Mouse (Mus musculus) kidney, embryonic 16.5 days (tissue): ENCODE results near the gene Sufu. TPM values are rescaled to one million over a fixed set of nuclear protein-coding genes. Genes with fewer than 3 reads are reported as not detected.

Experiments
- ATAC-seq: fragments of 200-750 bp; cut with Nextera tagmentation; 2 replicates; pipeline ENCODE4 v1.8.0; 2017; ENCODE audit warnings: moderate TSS enrichment; ENCODE audit not compliant: low FRiP score, low TSS enrichment
- H3K27ac ChIP-seq: fragments of 300-500 bp; sonication (generic); 2 replicates; pipeline ENCODE4 v1.5.1; 2014; ENCODE audit warnings: low read length
- H3K27me3 ChIP-seq: fragments of 300-500 bp; sonication (generic); 2 replicates; pipeline ENCODE4 v1.6.1; 2014; ENCODE audit warnings: low read length, control low read depth, mixed read lengths; ENCODE audit not compliant: insufficient read depth
- H3K36me3 ChIP-seq: fragments of 300-500 bp; sonication (generic); 2 replicates; pipeline ENCODE4 v1.6.1; 2014; ENCODE audit warnings: low read length, control low read depth, mixed read lengths; ENCODE audit not compliant: insufficient read depth
- H3K4me1 ChIP-seq: fragments of 300-500 bp; sonication (generic); 2 replicates; pipeline ENCODE4 v1.6.1; 2014; ENCODE audit warnings: low read length, control low read depth, mixed read lengths; ENCODE audit not compliant: insufficient read depth
- H3K4me2 ChIP-seq: fragments of 300-500 bp; sonication (generic); replicated peaks from 2 replicates; pipeline ENCODE4 v1.6.1; 2014; ENCODE audit warnings: low read depth, low read length
- H3K4me3 ChIP-seq: fragments of 300-500 bp; sonication (generic); 2 replicates; pipeline ENCODE4 v1.5.1; 2014; ENCODE audit warnings: mild to moderate bottlenecking, low read length
- H3K9ac ChIP-seq: fragments of 300-500 bp; sonication (generic); replicated peaks from 2 replicates; pipeline ENCODE4 v1.6.1; 2014; ENCODE audit warnings: low read length
- H3K9me3 ChIP-seq: fragments of 300-500 bp; sonication (generic); 2 replicates; pipeline ENCODE4 v1.6.1; 2016; ENCODE audit warnings: low read length, control low read depth
- WGBS: fragments of 180-500 bp; shearing (Covaris S2); extraction: QIAGEN DNeasy Blood & Tissue Kit; methylation state at CpG from one replicate; pipeline ENCODE4 v1.1.7; 2014; 5-methylcytosine and 5-hydroxymethylcytosine counted together
- polyA plus RNA-seq: library from polyadenylated mRNA; unstranded; fragments of >200 nt; fragmentation: Nextera tagmentation; extraction: Ambion mirVana; gene quantifications from 2 replicates; pipeline ENCODE4 v1.2.1, GENCODE M21; 2015

The Sufu gene
- polyA plus RNA-seq, 1 experiment from 2014 or later, result 50.7 TPM

DNA sequence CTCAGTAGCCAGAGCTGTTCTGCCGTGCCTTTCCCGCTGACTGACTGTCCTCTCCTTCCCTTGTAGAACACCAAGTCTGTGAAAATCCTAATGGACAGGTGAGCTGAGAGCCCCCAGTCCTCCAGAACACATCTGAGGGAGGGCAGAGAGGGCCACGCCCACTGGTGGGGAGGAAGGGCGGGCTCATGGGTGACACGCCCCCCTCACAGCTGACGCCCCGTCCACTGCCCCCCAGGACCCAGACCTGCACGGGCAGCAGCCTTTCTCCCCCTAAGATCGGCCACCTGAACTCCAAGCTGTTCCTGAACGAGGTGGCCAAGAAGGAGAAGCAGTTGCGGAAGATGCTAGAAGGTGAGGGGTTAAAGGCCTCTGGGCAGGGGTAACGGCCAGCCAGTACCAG lies 117.7 kb downstream of the Sufu start:
- Histone ChIP-seq H3K4me3 (no peak overlapping the region), H3K4me2 (no peak overlapping the region), H3K27ac (no peak overlapping the region), H3K27me3 (no peaks in the 10 kb centered on the region), H3K36me3 (peaks cover 59% of the 10 kb centered on the region), H3K4me1 (peaks cover 51% of the 10 kb centered on the region), H3K9ac (no peak overlapping the region), H3K9me3 (no peaks in the 10 kb centered on the region)
- ATAC-seq, result no peak
- 81% methylated on average over 12 of the region's 12 CpGs for WGBS

DNA sequence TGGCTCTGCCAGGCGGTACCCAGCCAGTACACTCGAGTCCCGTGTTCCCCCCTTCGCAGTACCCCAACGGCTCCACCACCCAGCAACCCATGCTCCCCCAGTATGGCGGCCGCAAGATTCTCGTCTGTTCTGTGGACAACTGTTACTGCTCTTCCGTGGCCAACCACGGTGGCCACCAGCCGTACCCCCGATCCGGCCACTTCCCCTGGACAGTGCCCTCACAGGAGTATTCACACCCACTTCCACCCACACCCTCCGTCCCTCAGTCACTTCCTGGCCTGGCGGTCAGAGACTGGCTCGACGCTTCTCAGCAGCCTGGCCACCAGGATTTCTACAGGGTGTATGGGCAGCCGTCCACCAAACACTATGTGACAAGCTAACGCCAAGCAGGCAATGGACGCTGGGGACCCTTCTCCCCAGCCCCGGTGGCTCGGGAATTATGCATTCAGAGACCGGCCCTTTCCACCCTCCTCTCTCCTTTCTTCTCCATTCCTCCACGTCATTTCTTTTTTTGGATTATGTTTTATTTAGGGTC lies 118.7 kb downstream of the Sufu start:
- ATAC-seq, result no peak
- H3K27ac ChIP-seq, result no peak overlapping the region
- 89% methylated on average over 24 of the region's 24 CpGs for WGBS
- no peaks in the 10 kb centered on the region for H3K9me3 ChIP-seq
- H3K27me3 ChIP-seq, result no peaks in the 10 kb centered on the region
- peaks cover 51% of the 10 kb centered on the region for H3K4me1 ChIP-seq
- peaks cover 56% of the 10 kb centered on the region for H3K36me3 ChIP-seq
- H3K4me2 ChIP-seq, result no peak overlapping the region
- no peak overlapping the region for H3K4me3 ChIP-seq
- no peak overlapping the region for H3K9ac ChIP-seq

DNA sequence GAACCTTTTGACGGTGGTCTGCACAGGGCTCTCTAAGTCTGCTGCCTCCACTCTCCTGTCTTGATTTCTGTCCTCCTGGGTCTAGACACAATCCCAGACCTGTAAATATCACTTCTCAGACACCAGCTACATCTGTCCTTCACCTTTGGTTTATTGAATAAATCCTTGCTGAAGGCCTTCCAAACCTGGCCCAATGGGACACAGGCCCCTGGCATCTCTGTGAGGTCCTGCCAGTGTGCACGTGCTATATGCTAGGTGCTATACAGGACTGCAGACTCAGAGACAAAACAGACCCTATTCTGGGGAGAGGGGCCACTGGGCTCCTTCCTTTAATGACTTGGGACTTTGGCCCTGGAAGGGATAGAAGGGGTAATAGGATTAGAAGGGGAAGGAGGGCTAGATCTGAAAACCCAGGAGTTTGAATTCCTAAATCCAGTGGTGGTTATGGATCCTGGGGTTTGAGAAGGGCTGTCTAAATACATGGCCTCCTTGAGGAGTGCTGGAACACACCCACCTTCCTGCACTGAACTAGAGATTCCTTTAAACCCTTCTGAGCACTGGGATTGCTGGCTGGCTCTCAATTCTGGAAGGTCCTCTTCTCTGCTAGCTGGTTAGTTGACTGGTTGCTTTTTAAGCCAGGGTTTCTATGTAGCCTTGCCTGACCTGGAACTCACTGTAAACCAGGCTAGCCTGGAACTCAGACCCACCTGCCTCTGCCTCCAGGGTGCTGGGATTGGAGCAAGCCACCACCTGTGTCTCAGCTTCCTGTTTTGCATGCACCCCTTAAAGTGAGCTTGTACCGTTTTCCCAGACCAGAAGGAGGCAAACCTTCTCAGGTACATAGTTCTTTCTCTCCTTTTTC lies 120.2 kb downstream of the Sufu start:
- peaks cover 52% of the 10 kb centered on the region for H3K4me1 ChIP-seq
- H3K4me2 ChIP-seq, result no peak overlapping the region
- no peak overlapping the region; the same call in 1 of the 2 replicates for H3K9ac ChIP-seq
- H3K4me3 ChIP-seq, result no peak overlapping the region
- peaks cover 48% of the 10 kb centered on the region for H3K36me3 ChIP-seq
- peak overlapping the region; percentile 87 for H3K27ac ChIP-seq
- ATAC-seq, result no peak
- no peaks in the 10 kb centered on the region for H3K9me3 ChIP-seq
- 60% methylated on average over 3 of the region's 3 CpGs for WGBS
- no peaks in the 10 kb centered on the region for H3K27me3 ChIP-seq

DNA sequence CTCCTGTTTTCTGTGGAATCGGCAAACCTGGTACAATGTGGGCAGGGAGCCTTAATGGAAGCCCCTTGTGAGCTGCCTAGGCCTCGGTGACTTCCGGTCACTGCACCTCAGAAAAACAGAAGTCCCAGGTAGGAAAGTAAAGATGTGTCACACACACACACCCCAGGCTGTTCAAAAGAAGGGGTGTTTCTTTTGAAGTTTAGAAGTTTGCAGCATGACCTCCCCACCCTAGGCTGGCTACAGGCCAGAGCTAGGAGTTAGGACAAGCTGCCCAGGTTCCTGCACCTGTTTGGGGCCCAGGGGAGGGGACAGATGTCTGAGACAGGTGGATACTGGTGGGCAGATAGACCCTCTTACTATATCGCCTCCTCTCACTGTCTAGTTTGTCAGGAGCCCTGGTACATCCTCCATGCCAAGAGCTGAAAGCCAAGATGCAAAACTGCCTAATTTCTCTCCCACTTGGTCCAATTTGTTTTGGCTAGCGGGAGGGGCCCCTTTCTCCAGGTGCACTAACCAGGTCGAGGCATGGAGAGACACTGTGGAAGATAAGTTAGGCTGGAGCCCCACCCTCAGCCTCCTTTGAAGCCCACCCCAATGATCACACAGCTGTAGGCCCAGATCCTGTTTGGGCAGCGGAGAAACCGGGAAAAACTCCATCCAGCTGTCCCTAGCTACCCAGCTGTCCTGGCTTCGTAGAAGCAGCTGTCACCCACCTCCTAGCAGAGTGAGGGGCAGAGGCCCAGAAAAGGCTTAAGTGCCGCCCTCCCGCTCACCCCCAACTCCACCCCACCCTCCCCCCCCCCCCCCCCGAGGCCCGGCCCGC lies 121.0 kb downstream of the Sufu start:
- H3K36me3 ChIP-seq, result peaks cover 40% of the 10 kb centered on the region
- WGBS, result 28% methylated on average over 11 of the region's 14 CpGs

DNA sequence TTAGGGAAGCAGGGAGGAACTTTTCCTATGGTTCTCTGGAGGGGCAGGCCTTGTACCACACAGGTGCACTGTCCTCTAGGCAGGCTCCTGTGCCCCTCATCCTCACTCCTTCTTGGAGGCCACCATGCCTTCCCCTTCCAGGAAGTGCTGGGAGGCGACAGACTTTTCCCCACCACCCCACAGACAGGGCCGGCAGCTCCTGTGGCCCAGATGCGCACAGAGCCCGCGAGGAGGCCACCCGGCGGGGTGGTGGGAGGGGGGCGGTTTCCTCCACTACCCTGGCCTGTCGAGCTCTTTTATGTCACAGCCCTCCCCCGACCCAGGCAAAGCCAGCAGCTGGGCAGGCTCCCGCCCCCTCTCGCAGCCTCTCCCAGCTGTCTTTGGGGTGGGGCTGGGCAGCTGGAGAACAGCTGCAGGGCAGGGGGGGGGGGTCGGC lies 121.7 kb downstream of the Sufu start:
- H3K9me3 ChIP-seq, result no peaks in the 10 kb centered on the region
- peak overlapping the region; percentile 62 for H3K9ac ChIP-seq
- peaks cover 34% of the 10 kb centered on the region for H3K36me3 ChIP-seq
- 0% methylated on average over 12 of the region's 13 CpGs for WGBS
- peak overlapping the region; percentile 12; the same call in 1 of the 2 replicates for H3K4me3 ChIP-seq
- peak; percentile 76 for ATAC-seq
- peak overlapping the region; percentile 50 for H3K4me2 ChIP-seq
- H3K27ac ChIP-seq, result peak overlapping the region; percentile 87
- H3K27me3 ChIP-seq, result no peaks in the 10 kb centered on the region
- H3K4me1 ChIP-seq, result peaks cover 67% of the 10 kb centered on the region

More for the DNA sequence above, 121.0 kb downstream of the Sufu start:
- ATAC-seq, result peak; percentile 44
- Histone ChIP-seq H3K4me1 (peaks cover 60% of the 10 kb centered on the region), H3K27ac (peak overlapping the region; percentile 87), H3K27me3 (no peaks in the 10 kb centered on the region), H3K9ac (peak overlapping the region; percentile 62; the same call in 1 of the 2 replicates), H3K9me3 (no peaks in the 10 kb centered on the region), H3K4me3 (no peak overlapping the region), H3K4me2 (peak overlapping the region; percentile 50)

DNA sequence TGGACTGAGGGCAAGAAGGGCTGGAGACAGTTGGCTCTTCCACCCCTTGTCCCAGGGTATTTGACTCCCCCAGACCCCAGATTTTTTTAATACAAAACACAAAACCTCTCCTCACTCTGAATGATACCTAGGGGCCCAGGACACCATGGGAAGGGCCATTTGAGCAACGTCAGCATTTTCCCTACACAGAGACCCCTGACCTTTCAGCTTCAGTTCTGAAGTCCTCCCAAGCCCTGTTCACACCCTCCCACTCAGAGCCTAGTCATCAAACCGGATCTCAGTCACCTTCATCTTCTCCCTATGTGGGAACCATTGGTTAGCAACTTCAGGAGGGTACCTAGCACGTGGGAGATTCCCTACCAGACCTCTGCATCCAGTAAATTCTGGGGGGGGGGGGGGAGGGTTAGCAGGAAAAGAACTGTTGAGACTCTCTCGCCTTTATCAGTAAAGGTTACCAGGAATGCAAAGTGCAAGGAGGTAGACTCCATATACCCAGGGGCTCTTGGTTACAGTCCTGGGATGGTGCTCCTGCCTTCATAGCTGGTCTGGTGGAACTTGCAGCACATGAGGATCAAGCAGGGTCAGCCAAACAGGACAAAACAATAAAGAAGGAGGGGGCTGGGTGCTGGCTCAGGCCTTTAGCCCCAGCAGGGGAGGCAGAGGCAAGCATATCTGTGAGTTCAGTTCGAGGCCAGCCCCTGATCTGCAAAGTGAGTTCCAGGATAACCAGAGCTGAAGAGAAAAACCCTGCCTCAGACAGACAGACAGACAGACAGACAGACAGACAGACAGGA lies 122.3 kb downstream of the Sufu start:
- no peaks in the 10 kb centered on the region for H3K9me3 ChIP-seq
- H3K36me3 ChIP-seq, result peaks cover 28% of the 10 kb centered on the region
- H3K4me3 ChIP-seq, result peak overlapping the region; percentile 12; the same call in 1 of the 2 replicates
- peak overlapping the region; percentile 87 for H3K27ac ChIP-seq
- H3K4me1 ChIP-seq, result peaks cover 73% of the 10 kb centered on the region
- H3K9ac ChIP-seq, result peak overlapping the region; percentile 62; the same call in 1 of the 2 replicates
- H3K4me2 ChIP-seq, result peak overlapping the region; percentile 50
- ATAC-seq, result peak; percentile 24
- H3K27me3 ChIP-seq, result no peaks in the 10 kb centered on the region
- 6% methylated on average over 5 of the region's 5 CpGs for whole genome bisulfite sequencing

DNA sequence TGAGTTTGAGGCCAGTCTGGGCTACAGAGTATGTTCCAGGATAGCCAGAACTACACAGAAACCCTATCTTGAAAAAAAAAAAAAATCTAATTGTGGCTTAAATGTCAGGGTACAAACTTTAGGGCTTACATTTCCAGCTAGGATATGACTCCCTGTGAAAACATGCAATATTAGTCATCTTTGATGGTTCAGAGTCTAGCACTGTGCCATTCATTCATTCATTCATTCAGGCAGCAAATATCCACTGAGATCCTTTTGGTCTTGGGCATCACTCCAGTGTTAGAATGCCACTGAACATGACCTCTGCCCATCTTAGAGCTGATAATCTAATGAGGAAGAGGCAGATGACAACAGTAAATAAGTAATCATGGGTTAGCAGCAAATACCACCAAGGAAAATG lies 125.0 kb downstream of the Sufu start:
- Histone ChIP-seq H3K9me3 (no peaks in the 10 kb centered on the region), H3K4me1 (peaks cover 93% of the 10 kb centered on the region), H3K36me3 (peaks cover 3% of the 10 kb centered on the region; the same call in 1 of the 2 replicates), H3K4me2 (no peak overlapping the region), H3K4me3 (no peak overlapping the region), H3K9ac (no peak overlapping the region), H3K27me3 (no peaks in the 10 kb centered on the region), H3K27ac (peak overlapping the region; percentile 45; the same call in 1 of the 2 replicates)
- ATAC-seq, result no peak

DNA sequence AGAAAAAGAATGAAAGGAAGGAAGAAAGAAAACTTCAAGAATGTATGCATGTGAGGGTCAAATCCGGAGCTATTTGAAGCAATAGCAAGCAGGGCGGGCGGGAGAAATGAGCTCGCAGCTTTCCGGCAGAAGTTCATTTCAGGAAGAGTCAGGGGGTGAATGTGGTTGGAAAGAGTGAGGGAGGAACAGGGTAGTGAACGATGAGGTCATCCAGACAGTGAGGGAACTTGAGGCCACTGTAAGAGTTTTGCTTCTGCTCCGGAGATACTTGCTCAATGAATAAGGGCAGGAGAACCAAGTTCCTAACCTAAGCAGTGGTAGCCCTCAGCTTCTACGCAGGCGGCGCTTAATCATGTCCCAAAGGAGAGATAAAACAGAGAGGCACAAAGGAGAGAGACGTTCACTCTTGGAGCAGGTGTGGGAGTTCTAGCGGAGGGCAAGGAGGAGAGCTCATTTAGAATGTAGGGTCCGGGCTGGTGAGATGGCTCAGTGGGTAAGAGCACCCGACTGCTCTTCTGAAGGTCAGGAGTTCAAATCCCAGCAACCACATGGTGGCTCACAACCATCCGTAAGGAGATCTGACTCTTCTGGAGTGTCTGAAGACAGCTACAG lies 125.8 kb downstream of the Sufu start:
- 27% methylated on average over 15 of the region's 15 CpGs for whole genome bisulfite sequencing
- Histone ChIP-seq H3K4me1 (peaks cover 91% of the 10 kb centered on the region), H3K9ac (0 out of 2 replicates have a peak overlapping the region, but pooled peaks have one; percentile 4), H3K27ac (peak overlapping the region; percentile 90), H3K4me2 (peak overlapping the region; percentile 45; the same call in 1 of the 2 replicates), H3K4me3 (no peak overlapping the region), H3K36me3 (no peaks in the 10 kb centered on the region), H3K27me3 (no peaks in the 10 kb centered on the region), H3K9me3 (no peaks in the 10 kb centered on the region)
- ATAC-seq, result no peak

DNA sequence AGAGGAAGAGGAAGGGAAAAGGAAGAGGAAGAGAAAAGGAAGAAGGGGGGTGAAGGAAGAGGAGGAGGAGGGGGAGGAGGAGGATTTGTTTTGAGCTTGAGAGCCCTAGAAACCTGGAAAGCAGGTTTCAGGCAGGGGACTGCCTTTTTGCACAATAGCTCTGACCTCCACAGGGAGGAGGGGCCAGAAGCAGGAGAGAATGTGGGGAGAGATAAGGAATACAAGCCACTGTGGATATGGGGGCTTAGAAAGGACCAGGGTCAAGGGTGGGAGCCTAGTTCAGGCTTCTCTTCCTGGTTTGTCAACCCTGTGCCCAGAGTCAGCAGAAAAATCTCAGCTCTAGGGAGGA lies 126.4 kb downstream of the Sufu start:
- Histone ChIP-seq H3K4me2 (peak overlapping the region; percentile 45), H3K4me3 (no peak overlapping the region), H3K27ac (peak overlapping the region; percentile 90), H3K4me1 (peaks cover 91% of the 10 kb centered on the region), H3K36me3 (no peaks in the 10 kb centered on the region), H3K27me3 (no peaks in the 10 kb centered on the region), H3K9ac (peak overlapping the region; percentile 61), H3K9me3 (no peaks in the 10 kb centered on the region)
- no peak for ATAC-seq
